Mouse (Mus musculus) urinary bladder, postnatal 14 days (tissue): ENCODE data around the gene Fzd5.

Experiments
- DNase-seq: peaks from one replicate; pipeline ENCODE4 v3.0.0; 2021; ENCODE audit warnings: low spot score

Fzd5 gene

DNA sequence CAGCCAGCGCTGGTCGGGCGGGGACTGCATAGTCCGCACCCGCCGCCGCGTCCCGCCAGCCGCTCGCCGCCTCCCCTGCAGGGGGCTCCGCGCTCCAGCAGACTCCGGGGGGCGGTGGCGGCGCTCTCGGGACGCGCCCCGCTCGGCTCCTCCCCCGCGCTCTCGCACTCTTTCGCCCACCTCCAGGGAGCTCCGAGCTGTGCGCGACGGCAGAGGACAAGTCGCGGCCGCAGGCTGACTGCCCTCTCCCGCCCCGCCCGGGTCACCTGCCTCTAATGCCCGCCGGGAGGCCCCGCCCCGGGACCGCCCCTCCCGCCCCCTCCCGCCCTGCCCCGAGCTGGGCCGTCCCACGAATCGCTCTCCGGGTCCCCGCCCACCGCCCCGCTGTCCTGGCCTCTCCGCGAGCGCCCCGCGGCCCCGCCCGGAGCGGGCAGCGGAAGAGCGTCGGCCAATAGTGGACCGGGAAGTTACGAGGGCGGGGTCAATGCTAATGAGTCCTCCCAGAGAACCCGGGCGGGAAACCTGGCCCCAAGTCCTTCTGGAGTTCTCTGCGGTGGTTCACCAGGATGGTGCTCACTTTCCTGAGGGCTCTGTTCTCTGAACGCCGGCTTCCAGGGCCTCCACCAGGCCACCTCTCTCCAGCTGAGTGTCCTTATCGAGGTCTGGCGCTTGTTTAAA is at the start of gene Fzd5:
Gene Fzd5, minus strand, starts transcription at position 250 of the 678 bp plus-strand sequence.
- peak; percentile 96 for DNase-seq

DNA sequence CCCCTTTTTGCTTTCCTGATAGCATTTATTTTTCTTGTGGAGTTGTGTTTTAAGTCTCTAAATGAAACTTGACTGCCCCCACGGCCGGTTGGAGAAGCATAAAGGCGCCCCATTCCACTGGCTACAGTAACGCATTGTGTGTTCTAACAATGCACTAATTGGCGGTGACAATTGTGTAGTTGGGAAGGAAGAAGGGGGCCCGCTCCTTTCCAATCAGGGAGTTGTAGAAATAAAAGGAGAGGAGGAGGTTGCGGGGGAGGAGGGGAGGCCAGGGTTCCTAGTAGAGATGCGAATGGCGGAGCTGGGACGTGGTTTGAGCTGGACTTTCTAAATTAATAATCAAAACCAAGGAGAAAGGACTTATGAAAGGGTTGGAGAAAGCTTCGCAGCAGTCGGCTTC is 42.3 kb upstream of the Fzd5 start:
- no peak for DNase-seq

DNA sequence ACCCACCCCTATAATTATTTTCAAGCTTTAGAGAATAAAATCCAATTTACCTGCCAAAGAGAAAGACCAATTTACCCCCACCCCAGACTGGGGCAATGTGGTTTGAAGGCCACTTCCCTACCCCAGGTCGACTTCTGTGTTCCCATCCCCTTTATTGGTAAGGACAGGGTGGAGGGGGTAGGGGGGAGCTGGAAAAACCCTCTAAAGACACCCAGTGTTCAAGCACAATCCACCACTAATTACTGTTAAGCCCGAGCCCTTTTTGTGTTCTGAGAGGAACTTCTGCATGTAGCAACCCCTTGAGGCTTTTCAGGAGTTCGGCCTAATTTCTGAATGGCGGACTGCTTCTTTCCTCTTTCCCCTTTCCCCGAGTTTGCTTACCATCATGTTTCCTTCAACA is 41.9 kb upstream of the Fzd5 start:
- no peak for DNase-seq

DNA sequence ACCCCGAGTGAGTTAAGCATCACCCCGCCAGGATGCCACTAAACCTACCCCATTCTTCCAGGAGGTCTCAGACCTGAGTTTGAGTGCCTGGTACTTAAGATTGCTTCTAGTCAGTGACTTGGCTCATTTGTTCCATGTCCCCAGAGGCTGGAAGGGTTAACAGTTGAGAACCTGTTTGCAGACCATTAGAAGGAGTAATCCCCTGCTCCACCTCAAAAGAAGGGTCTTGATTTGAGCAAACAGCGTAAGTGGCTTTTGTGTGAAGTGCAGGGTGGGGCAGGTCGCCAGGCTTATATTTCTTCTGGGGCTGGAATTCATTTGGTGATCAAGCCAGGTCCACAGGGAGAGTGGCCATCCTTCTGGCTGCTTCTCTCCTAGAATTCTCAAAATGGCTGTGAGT is 35.8 kb upstream of the Fzd5 start:
- no peak for DNase-seq

DNA sequence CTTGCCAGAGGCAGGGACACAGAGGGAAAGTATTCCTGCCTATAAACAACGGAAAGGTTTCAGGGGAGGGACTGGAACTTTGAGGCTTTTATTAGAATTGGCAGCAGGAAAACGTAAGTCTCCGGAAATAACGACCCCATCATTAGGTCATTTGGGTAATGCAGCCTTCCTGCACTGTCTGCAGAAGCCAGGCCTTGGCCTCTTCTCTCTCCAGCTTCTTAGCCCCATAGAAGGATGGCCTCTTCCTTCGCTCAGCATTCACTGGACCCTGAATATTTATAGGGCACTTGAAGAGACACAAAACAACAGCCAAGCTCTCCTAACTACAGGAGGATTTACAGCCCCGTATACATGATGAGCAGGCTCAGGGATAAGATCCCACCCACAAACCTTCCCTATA is 32.6 kb upstream of the Fzd5 start:
- no peak for DNase-seq

DNA sequence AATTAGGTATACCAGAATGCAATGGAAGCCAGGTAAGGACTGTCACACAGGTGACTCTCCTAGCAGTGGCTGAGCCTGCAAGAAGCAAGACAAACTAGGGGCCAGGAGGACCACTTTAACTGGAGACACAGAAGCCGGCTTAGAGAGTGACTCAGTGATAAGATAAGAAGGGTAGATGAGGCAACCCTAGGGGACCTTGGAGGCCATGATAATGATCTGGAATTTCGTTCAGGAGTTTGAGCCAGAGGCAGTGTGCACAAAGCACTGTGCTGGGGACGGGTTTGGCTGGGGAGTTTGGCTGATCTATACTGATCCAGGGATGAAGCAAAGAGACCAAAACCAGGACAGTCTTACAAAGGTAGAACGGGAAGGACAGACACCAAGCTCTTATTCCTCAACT is 24.1 kb upstream of the Fzd5 start:
- DNase-seq, result no peak

DNA sequence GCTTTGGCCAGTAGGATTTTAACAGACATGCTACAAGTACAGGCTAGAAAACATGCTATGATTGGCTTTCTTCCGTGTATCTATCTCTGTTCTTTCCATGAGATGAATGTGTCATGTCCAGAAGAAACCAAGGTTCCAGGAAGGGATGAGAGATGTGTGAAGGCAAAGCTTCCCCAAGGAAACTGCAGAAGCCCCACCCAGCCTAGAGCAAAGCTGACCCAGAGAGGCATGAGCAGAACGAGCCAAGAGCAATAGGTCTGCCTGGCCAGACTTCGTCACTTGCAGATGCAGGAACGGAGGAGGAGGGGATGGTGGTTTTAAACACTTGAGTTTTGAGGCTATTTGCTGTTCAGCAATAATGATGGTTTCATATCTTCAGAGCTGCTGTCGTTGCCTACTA is 20.2 kb upstream of the Fzd5 start:
- no peak for DNase-seq

DNA sequence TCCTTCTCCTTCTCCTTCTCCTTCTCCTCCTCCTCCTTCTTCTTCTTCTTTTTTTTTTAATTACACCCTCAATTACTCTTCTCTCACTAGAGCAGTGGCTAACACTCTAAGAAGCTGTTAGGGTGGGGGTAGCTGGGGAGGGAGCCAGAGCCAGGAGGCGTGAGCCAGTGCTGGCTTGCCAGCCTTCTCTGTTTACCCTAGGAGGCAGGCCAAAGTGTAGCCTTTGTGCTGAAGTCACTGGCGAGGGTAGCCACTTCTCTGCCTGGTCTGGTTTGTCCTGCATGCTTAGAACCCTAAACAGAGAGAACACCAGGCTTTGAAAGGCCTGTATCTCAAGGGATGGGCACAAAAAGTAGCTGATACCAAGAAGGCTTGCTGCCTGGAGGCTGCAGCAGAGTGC is 19.7 kb upstream of the Fzd5 start:
- DNase-seq, result peak; percentile 50

DNA sequence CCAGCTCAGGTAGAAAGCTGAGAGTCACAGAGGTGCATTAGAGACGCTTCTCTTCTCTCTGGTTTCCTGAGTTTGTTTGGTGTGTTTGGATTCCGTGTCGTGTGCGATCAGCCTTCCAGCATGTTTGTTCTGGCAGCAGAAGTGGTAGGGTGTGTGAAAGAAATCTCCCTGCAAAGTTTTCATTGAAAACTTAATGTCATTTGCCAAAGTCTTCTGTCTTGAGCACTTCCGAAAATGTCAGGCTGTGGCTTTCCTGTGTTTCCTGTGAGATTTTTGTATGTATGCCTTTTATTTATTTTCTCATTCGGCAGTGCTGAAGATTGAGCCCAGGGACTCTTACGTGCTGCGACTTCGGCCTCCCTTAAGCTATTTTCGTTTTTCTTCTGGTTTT is 19.1 kb upstream of the Fzd5 start:
- no peak for DNase-seq

DNA sequence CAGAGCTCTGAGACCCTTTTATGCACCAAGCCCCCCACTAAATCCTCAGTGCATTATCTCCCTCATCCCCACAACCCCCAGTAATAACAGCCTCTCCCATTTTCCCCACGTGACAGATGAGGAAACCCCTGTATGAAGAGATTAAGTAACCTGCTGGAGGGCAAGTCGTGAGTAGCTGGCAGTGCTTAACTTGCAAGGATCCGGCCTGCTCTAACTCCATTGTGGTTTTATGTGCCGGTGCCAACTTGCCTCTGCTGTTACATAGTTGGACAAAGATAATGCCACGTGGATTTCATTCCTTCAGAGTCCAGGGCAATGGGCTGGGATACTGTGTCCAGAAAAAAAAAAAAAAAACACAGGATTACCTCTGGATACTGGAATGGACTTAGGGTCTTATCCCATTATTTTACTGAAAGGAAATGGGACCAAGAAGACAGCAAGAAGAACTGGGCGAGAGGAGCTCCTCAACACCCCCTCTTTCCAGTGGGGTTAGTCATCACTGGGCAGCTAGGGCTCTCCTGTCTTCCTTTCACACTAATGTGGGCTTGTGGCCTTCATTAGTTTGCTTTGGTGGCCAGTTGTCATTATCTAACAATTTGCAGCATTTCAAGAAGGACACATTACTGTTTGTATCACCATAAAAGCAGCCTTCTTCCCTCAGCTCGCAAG is 18.6 kb upstream of the Fzd5 start:
- DNase-seq, result no peak

DNA sequence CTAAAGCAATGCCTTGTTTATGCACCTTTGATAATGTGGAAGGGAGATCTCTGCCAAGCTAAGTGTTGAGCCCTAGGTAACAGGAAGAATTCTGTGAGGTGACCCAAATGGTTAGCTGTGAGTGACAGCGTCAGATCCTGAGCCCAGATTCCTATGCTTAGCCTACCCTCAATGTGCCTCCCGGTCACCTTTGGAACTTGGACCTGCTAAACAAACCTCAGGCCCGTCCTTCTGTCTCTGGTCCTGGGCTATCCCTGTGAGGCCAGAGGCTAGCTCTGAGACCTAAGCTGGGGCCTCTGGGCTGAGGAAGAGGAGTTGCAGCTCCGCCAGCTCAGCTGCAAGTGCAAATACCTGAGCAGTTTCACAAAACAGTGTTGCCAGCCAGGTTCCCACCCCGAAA is 17.1 kb upstream of the Fzd5 start:
- DNase-seq, result no peak

DNA sequence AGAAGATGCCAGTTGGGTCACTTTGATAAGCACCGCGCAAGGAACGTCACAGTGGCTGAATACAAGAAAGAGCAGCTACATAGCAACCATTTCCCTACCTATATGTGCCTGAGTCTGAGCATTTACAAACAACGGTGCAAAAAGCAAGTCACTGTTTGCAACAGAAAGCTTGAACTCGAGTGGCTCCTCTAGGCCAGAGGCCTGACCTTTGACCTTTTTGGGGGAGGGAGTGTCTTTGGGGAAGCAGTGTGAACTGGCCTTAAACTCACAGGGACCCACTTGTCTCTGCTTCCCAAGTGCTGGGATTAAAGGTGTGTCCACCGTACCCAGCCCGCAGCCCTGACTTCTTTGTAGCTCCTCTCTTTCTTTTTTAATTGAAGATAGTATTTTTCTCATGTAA is 16.1 kb upstream of the Fzd5 start:
- DNase-seq, result no peak

DNA sequence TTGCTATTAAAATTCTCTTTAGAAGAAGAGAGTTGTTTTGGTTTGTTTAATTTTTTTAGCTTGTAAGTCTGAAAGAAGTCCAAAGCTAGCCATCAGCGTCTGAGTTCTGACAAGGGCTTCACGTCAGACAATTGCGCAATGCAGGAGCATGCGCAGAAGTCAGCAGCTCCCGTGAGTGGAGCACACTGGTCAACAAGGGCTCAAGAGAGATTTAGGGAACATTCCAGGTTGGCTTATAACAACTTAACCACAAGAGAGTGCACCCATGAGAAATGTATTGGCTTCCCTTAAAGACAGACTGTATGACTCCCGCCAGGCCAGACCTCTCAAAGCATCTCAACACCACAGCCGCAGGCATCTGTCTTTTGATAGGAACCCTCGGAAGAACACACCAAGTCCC is 15.6 kb upstream of the Fzd5 start:
- no peak for DNase-seq

DNA sequence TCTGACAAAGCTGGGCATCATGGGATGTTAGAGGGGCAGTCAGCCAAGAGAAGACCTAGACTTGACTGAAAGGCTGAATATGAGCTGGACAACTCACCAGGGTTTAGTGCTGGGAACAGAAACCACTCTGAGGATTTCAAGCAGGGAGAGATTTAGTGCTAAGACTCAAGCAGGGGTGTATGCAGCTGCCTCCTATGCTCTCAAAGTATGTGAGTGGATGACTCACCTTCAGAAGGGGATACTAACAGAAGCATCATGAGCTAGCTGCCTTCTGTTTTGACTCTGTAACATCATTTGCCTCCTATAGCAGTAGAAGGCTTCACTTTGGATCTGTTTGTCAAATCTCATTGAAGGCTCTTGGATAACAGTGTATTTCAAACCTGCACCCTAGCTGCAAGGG is 7.1 kb upstream of the Fzd5 start:
- DNase-seq, result no peak

DNA sequence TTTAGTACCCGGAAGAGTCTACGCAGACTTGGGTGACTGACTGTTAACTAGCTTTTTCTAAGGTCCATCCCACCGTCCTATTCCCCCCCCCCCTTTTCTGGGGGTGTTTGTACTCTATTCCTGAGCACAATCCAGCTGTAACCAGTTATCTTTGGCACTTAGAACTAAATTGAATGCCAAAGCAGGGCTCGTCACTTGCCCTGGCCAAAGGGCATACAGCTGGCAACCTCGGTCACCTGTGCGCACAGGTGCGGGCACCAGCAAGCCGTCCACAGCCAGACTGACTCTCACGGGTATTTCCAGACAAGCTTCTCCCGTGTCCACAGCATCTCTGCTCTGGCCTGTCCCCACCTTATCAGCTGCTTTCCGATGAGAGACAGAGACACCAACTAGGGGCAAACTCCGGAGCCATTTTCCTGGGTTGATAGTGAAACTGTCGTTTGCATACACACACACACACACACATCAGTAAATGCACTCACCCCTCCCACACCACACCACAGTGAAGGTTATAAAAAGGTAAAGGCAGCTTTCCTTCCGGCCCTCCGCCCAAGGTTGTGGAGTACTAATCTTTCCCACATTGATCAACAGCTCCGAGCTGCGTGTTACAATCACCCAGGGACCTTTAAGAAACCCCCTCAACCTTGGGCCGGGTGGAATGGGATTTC is 5.3 kb upstream of the Fzd5 start:
- DNase-seq, result no peak

DNA sequence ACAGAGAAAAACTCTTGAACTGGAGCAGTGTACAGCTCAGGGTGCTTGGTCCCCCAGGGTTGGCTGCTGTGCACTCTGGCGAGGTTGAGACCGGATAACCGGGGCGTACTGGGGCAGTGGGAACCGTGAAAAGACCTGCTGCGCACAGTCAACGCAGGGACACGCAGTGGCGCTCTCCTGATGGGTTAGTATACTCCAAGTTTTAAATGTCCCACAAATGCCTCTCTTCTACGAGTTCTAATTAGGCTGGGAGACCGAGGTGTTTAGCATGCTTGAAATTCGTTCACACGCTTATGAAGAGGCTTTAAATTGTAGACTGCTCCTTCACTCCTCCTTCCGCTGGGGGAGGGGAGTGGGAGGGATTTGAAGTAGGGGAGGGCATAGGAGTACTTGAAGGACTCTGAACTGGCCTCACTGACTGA is 1.1 kb upstream of the Fzd5 start:
- peak; percentile 41 for DNase-seq

DNA sequence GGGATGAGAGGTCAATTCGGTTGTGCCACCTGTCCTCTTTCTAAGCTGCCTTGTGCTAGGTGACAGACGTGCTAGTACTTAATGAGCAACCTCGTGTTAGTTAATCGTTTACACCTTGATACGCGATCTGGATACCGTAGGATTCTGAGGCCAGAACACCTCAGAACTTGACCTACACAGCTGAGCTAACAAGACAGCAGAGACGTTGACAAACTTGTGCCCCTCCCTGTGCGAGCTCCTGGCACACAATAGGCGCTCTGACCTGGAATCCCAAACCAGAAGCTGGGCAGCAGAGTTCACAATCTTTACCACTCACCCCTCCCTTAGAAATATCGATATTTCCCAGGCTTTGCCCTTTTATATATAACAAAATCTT is 617 bp upstream of the Fzd5 start:
- no peak for DNase-seq

DNA sequence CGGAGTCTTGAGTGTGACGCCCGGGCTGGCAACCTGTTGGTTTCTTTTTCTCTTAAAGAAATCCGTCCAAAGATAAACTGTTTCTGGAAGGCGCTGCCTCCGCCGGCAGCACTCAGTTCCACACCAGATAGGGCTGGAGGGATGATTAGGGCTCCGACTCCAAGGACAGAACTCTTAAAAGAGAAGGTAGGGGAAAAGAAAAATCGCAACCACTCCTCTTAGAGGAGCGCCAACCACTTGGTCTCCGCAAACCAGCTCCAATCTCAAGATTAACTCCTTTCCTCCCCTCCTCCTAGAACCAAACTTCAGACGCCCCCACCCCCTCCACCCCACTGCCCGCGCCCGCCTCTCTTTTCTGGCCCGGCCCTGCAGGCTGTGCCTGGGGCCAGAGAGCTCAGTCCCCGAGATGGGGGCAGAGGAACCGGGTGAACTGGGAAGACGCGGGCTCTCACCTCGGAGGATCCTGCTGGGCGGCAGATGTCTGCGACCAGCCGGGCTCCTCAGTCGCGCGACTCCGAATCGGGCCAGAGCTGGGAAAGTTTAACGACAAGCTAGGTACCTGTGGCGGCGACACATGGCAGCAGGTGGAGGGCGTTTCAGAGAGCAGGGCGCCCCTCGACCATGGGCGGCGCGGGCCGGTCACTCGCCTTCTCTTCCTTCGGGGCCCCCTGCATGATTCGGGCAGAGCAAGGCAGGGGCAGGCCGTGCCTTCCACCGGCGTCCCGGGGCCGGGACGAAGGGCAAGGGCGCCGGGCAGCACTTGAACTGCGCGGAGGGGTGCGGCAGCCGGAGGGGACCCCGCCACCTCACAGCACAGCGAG is 660 bp downstream of the Fzd5 start:
- peak; percentile 40 for DNase-seq

DNA sequence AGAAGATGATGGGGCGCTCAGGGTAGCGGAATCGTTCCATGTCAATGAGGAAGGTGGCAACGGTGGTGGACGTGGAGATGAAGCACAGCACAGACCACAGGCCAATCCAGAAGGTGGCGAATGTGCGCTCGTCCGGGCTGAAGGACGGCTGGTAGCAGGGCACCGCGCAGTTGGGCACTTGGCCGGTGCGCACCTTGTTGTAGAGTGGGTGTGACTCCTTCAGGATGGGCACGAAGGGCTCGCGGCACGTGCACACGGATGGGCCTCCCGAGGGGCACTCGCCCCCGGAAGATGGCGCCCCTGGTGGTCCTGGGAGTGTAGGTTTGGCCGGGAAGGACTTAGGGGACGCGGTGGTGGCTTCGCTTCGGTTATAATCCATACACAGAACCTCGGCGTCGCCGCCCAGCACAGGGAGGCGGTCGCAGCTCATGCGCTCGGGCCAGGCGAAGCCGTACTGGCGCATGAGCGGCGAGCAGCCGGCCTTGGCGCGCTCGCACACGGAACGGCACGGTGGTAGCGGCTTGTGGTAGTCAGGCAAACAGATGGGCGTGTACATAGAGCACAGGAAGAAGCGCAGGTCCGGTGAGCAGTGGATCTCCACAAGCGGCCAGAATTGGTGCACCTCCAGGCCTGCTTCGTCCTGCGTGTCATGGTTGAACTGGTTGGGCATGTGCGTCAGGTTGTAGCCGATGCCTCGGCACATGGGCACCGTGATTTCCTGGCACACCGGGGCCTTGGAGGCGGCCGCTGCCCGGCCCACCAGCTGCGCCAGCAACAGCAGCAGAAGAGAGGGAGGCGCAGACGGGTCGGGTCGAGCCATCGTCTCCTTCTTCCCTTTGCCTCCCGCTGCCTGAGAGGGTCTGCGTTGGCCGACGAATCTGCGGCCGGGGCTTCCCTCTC is 1.5 kb downstream of the Fzd5 start:
- DNase-seq, result peak; percentile 53

DNA sequence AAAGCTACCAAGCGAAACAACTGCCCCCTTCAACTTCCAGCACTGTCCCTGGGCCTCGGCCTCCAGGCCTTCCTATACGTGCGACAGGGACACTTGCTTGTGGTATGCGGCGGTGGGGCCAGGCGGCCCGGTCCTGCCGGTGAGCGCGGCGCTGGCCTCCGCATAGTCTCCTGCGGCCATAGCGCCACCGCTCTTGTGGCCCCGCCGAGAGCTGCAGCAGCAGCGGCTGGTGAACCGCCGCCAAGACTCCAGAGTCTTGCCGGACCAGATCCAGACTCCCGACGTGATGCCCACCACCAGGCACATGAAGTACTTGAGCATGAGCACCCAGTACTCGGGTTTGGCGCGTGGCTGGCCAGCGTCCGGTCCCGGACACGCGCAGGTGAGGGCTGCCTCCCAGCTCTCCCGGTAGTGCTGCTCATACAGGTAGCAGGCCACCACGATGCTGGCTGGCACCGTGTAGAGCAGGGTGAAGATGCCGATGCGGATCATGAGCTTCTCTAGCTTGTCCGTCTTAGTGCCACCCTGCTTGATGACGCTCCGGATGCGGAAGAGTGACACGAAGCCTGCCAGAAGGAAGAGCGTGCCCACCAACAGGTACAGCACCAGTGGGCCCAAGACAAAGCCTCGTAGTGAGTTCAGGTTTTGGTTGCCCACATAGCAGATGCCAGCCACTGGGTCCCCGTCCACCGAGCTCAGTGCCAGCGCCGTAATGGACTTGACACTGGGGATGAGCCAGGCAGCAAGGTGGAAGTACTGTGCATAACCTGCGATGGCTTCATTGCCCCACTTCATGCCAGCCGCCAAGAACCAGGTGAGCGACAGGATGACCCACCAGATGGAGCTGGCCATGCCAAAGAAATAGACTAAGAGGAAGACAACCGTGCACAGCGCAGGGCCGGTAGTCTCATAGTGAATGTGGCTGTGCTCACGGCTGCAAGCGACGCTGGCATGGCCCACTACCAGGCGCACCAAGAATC is 2.5 kb downstream of the Fzd5 start:
- DNase-seq, result peak; percentile 28
